Mouse (Mus musculus): ENCODE measurements around the gene Fmo2.

DNA sequence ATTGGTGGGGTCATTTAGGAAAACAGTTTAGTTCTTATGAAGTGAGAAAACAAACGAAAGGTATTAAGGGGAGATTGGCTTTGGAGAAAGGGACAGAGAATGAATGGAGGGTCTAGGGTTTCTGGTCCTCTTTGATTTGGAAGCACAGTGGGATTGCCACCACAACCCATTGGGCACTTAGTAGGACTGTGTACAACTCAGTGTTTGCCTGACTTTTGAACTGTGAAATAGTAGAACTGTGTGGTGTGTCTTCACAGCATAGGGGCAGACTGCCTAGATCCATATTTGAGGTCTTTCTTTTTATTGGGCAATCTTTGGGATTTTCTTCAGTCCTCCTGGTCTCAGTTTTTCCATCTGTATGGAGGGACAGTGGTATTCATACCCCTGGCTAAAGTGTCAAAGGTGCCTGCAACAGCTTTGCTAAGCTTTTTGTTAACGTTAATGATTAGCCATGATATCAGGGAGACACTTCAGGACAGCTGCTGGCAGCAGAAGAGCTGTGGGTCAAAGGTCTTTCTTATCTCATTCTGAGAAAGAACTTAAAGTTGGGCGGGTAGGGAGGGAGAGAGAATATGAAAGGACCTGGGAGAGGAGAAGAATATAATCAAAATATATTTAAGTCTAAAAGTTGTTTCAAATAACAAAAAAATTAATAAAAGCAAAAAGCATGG is 44.6 kb downstream of the Fmo2 start:
- TF ChIP-seq TAL1 (IDR thresholded peaks at IDR 0.05; ENCODE audit: low read length): no peak
- no peak for TF ChIP-seq GATA1 (IDR thresholded peaks at IDR 0.05; ENCODE audit: low read length)
